Mouse (Mus musculus) erythroblast, embryonic 14.5 days (primary cell): ENCODE measurements at regions not wholly inside any gene's neighbourhood (a gene's known extent, or its start where the extent isn't known, plus 50 kb on each side); places are given as distances from the start of the nearest gene placed in this dataset.

Experiments used
- GATA1 ChIP-seq: IDR thresholded peaks from 2 replicates; pipeline ENCODE4 v1.6.1; 2012; ENCODE audit warnings: low read length, inconsistent platforms, mixed read lengths
- TAL1 ChIP-seq: IDR thresholded peaks from 3 replicates; pipeline ENCODE4 v1.6.1; 2012; ENCODE audit warnings: low read length, inconsistent platforms, mixed read lengths

GRCm38 (mm10) chr2:128407076-128407475 is 183.9 kb upstream of the Spdye4c start:
- TF ChIP-seq TAL1 (no peak), GATA1 (no peak)
